Mouse (Mus musculus): Measurements from ENCODE around the gene Tacc2.
A peak's percentile ranks its signal among the peaks of the same experiment; 100 is the strongest.

The Tacc2 gene

DNA sequence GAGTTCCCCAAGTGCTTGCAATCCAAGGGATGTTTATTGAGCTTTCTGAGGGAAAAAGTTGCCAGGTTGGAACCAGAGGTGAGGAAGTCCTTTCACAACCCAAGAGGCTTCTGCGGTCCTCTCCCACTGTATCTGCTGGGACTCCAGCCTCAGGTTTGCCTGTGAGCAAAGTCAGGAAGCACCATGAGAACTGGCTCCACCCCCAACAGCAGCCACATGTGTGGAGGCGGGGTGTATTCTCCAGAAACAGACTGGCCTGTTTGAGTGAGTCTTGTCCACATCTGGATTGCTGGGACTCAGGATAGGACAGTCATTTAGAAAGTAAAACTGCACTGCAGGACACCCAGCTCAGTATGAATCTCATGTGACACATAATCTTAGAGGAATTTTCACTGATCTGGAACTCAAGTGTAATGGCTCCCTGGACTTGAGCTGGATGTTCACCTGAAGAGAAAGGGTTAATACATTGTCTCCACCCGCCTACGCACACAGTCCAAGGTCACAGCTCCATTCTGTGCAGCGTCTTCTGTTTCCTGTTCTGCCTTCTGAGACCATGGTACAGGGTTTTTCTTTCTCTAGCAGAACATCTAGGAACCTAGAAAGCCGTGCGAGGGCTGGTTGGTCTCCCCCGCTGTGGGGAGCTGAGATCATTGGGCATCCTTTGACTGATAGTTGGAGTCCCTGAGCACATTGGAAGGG, 149.6 kb downstream of the Tacc2 start:
- DNase-seq (ENCODE audit: low spot score): no peak

DNA sequence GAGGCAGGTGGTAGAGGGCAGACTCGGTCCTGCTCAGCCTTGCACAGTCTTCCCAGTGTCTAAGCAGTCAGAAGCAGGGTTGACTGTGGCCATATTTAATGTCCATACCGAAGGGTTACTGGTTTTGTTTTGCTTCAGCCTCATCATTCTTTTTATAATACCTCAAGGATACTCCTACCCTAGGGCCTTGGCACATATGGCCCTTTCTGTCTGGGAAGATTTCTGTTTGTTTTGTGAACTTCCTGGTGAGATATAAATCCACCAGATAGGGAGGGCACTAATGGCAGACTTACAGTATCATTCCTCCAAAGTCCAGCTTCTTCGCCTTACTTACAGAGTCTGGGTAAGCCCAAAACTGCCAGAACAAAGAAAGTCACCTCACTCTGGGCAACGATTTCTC, 150.3 kb downstream of the Tacc2 start:
- DNase-seq (ENCODE audit: low spot score): no peak

DNA sequence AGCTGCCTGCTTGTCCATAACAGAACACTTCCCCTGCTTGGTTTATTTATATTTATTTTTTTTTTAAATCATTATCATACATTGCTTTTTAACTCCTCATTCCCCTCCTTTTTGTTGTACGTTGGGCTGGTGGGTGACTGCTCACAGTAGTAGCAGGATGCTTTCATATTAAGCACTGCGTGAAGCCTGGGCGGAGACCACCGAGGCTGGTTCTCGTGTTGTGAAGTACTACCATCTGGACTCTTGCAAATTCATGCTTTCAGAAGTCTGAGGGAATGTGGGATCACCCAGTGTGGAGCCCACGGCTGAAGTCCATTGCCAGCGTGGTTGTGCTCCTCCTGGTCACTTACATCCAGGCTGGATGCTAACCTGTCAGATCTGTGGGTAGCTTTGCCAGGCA, 154.6 kb downstream of the Tacc2 start:
- no peak for DNase-seq (ENCODE audit: low spot score)

DNA sequence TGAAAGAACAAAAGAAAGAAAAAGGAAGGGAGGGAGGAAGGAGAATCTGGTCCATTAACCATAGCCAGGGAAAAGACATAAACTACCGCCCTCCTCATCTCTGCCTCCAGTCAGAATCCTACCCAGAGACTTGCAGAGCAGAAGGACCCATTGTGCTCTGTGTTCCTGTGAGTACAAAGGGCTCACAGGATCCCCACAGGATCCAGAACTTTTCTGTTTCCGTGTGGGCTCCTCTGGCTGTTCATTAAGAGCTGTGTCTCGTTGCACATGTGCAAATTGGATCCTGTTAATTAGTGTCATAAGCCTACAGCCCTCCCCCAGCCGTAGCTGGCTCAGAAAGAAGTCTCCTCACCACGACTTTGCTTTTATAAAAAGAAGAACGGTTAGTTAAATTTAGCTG, 155.7 kb downstream of the Tacc2 start:
- DNase-seq (ENCODE audit: low spot score): no peak

DNA sequence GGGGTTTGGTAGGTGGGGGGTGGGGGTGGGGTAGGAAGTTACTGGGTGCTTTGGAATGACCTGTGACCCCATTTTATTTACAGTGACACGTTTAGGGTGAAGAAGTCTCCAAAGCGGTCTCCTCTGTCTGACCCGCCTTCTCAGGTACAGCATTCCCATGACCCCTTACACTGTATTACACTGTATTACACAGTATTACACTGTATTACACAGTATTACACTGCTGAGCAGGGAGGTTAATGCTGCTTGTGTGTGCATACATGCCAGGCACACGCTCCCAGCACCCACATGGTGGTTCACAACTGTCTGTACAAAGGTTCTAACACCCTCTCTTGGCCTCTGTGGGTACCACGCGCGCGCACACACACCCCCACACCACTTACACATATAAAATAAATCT, 156.2 kb downstream of the Tacc2 start:
- no peak for DNase-seq (ENCODE audit: low spot score)

DNA sequence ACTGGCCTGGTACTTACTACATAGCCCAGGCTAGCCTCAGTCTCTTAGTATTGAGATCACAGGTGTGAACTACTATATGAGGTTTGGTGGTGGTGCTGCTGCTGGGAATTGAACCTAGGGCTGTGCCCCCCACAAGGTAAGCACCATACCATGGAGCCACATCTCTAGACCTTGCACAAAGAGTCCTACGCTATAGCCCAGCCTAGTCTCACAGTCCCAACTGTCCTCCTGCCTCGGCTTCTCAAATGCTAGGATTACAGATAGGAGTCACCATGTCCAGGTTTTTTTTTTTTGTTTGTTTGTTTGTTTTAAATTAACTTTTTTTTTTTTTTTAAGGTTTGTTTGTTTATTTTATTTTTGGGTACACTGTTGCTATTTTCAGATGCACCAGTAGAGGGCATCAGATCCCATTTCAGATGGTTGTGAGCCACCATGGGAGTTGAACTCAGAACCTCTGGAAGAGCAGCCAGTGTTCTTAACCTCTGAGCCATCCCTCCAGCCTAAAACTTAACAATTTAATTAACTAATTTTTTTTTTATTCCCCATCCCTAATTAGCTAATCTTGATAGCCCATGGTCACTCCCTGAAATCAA, 157.1 kb downstream of the Tacc2 start:
- DNase-seq (ENCODE audit: low spot score): peak; percentile 5

DNA sequence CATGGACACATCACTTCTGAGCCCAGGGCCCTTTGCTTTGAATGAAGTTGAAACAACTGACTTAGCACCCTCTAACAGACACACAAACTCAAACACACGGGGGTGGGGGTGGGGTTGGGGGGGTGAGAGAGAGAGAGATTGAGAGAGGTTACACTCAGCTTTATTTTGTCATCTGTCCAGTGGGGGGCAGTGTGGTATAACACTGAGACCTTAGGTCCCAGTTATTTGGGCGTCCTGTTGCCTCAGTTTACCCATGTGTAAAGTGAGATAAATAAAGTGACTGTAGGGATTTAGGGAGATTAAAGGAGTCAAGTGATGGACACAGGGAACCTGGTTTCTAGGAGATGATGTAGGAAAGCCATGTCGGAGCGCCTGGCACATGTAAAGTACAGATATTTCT, 163.9 kb downstream of the Tacc2 start:
- no peak for DNase-seq (ENCODE audit: low spot score)

DNA sequence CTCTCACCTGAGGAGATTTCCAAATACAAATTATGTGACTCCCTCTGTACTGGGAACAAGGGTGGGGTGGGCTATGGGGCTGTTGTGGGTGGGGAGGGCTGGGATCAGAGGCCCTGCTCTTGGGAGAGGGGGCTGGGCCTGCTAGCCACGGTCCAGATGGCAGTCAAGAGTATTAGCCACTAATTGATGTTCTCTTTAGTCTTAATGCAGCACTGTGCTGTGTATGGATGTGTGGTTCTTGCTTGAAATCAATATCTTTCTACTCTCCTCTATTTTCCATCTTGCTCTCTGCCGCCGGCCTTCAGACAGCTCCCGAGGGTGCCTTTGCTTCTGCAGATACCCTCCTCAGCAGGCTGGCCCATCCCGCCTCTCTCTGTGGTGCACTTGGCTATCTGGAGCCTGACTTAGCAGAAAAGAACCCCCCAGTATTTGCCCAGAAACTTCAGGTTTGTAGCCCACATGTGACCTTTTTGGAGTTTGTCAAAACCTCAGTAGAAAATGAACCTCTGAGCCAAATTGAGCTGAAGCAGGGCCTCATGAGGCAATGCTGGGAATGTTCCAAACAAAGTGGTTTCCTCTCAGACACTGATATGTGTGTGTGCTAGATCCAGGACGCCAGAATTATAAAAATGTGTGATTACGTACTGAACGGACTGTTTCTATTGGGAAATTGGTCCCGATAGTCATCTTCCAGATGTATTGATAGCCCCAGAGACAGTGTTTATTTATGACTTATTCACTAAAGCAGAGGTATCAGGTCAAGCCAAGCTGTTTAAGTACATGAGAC, 166.2 kb downstream of the Tacc2 start:
- no peak for DNase-seq (ENCODE audit: low spot score)

DNA sequence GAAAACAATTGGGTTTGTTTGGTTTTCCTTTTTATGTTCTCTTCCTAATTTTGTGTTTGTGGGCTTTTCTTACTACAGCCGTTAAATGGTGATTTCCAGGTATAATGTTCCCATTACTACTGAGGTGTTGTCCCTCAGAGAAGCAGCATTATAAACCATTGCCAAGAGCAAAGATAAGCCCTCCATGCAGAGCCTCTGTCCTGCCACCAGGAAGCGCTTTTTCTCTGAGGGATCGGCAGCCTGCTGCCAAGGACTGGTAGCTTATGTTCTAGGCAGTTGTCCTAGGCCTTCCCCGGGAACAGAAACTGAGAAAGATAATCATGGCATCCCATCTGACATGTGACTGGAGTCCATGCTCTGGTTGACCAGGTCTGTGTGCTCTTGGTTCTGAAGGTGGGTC, 171.9 kb downstream of the Tacc2 start:
- no peak for DNase-seq (ENCODE audit: low spot score)

DNA sequence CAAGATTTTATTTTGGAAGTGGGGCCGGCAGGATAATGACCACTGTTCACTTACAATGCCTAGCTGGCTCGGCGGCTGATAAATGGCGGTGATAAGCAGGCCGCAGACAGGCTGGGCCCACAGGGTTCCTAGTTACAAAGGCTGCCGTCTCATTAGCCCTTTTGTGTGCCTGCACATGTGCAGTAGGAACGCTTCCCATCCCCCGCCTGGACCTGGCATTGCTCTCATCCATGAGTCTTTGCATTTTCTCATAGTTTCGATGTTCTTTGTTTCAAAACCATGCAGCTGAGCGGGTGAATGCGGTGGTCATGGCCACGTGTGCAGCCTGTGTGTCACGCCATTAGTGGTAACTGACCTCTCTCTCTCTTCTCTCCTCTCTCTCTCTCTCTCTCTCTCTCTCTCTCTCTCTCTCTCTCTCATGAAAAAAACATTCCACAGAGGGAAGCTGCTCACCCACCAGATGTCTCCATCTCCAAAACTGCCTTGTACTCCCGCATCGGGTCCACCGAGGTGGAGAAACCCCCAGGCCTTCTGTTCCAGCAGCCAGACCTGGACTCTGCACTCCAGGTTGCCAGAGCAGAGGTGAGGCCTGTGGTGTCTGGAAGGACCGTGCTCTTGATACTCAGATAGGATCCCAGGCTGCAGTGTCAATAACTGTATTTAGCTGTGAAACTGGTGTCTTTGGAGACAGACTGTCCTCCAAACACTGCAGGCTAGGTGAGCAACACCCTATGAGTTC, 173.7 kb downstream of the Tacc2 start:
- DNase-seq (ENCODE audit: low spot score): no peak

DNA sequence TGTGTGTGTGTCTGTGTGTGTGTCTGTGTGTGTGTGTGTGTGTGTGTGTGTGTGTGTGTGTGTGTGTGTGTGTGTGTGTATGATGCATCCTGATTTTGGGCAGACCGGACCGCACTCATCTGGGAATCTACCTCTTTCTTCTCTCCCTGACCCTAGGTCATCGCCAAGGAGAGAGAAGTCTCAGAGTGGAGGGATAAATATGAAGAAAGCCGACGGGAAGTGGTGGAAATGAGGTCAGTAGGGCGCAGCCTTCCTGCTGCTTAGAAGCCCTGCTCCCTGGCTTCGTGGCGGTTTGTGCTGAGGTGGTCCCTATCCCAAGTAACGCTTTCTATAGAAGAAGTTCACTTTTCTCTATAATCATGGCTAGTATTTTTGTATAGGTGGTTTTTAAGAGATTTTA, 174.4 kb downstream of the Tacc2 start:
- no peak for DNase-seq (ENCODE audit: low spot score)

DNA sequence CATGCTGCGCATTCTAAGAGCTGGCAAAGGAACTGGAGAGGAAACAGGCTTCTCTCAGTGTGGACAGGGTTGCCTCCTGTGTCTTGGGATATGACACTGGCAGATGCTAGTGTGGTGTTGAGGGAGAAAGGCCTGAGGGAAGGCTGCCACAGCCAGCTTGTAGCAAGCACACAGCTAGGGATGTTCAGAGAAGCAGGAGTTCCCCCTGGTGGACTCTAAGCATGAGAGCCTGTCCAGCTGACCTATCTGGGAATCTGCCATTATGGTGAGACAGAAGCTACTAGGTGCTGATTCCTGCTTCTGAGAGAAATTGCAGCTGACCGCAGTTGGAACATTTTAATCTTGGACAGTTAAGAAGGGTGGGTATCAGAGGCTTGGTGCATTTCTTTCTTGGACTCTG, 177.6 kb downstream of the Tacc2 start:
- no peak for DNase-seq (ENCODE audit: low spot score)

DNA sequence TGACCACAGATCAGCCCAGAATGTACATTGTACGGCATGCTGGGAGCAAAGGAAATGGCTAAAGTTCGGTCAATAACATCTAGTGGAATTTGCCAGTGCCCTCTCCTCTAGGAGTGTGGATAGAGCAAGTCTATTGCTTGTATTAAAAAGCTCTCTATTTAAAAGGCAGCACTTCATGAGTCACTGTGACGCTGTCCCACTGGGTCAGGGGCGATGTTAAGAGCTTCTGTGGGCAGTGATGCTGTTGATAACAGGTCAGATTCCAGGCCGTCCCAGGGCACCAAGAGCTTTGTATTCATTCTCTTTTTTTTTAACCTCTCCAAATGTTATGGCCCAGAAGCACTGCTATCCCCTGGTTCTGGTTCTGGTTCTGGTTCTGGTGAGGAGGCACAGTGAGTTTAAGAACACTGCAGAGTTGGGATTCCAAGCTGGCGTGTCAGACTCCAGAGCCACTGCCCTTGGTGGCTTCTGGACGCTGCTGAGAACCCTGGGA, 179.2 kb downstream of the Tacc2 start:
- DNase-seq (ENCODE audit: low spot score): no peak

DNA sequence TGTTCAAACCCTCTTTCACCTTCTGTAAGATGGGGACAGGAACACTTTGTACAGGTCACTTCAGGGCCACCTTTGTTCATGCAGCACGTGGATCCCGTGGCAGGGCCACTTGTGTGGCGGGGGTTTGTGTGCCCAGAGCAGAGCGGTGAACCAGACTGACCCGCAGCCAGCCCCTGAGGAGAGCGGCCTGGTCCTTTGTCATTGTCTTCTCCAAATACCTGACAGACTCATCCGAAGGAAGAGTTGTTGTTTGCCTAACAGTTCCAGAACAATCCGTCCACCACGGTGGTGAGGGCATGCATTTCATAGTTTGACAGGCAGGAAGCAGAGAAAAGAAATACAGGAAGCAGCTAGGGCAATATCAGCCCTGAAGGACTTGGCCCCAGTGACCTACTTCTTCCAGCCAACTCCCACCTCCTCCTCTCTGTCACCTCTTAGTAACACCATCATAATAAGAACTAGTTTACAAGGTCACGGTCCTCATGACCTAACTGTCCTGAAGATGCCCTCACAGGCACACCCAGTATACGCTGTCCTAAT, 180.2 kb downstream of the Tacc2 start:
- no peak for DNase-seq (ENCODE audit: low spot score)

DNA sequence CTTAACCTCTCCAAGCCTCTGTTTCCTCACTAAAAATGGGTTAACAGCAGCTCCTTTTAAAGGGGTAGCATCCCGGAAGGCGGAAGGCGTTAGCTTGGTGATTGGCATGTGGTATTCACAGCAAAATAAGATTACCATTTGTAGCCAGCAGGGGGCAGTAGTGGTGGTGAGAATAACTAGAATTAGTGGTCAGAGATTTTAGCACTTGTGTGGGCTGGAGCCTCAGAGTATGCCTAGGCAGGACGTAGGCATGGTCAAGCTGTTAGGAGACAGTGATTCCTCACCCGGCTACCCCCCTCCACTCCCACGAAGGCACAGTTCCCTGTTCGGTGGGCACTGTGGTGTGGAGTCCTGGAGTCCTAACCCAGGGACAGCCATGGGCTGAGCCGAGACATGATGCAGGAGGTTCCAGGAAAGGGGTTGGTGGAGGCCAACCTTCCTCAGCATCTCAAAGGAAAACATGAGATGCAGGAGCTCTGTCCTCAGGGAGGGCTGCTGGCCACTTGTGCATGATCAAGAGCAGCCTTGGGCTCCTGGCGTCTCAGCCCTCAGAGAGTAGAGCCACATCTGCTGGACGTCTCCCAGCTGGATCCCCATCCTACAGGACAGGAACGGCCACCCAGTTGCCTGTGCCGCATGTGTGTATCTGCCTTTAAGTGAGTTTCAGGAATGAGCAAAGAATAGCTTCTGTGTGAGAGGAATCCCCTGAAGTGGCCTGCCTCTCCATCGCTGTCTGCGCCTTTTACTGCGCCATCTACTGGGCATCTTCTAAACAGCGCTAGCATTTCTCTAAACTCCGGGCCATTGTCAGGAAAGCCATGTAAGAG, 185.0 kb downstream of the Tacc2 start:
- DNase-seq (ENCODE audit: low spot score): peak; percentile 45

DNA sequence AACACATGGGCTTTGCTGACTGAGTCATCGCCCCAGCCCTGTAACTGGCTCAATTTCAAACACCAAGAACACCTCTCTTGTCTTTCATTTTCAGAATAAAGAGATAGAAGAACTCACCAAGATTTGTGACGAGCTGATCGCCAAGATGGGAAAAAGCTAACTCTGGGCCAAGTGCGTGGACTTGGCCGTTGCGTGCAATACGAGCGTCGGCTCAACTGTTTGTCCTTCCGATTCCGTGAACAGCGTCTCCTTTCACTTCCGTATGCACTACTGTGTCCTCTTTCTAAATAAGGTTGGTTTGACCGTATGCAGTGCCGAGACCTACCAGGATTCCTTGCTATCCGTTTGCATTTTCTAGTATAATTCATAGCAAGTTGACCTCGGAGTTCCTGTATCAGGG, 186.9 kb downstream of the Tacc2 start:
- no peak for DNase-seq (ENCODE audit: low spot score)

DNA sequence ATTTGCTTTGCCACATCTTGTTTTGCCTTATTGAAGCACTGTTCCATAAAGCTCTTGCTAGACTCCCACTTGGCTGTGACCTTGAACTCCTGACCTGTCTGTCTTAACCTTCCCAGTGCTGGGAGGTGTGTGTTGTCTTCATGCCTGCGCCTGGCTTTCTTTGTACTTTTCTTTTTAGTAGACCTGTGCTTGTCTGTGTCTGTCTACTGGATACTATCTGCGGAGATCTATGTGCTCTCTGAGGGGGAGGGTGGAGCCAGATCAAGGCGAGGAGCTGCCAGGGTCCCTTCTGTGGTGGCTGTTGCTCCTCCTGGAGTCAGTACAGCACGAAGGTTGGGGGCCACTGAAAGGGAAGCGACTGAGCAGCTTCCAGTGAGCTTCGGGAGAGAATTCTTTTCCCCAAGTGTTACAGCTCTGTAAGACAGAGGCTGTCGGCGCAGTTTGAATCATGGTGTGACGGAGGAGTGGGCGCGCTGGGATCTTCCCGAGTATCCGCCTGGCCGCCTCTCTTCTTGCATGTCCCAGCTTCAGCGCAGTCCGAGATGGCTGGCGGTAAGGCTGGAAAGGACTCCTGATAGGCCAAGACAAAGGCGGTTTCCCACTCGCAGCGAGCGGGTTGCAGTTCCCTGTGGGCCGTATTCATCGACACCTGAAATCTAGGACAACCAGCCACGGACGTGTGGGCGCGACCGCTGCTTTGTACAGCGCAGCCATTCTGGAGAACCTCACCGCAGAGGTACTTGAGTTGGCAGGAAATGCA, 189.4 kb downstream of the Tacc2 start:
- no peak for DNase-seq (ENCODE audit: low spot score)

DNA sequence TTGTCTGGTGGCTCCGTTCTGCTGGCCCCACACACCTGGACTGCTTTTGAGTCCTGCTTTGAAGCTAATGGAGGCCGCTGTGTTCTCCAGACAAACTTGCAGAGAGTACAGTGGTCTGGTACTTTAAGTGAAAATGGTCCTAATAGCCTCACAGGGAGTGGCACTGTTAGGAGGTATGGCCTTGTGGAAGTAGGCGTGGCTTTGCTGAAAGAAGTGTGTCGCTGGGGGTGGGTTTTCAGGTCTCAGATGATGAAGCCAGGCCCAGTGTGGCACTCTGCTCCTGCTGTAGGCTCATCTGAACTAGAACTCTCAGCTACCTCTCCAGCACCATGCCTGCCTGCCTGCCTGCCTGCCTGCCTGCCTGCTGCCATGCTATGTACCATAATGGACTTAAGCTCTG, 190.9 kb downstream of the Tacc2 start:
- no peak for DNase-seq (ENCODE audit: low spot score)

DNA sequence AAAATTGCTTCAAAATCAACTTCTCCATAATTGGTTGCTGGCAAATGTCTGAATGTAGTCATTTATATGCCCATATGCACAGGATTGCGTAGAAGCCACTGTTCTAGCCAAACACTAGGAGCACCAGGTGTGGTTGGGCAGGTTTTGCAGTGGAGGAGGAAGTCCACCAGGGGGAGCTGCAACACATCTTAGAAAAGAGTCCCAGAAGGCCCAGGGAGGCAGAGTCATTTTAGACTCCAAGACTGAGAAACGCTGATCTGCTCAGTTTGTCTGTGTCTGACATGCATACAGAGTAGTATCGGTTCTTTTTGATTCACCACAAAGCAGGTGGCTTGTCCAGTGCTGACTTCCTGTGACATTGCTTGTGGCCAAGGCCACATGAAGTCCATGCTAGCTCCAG, 193.5 kb downstream of the Tacc2 start:
- DNase-seq (ENCODE audit: low spot score): peak; percentile 45

DNA sequence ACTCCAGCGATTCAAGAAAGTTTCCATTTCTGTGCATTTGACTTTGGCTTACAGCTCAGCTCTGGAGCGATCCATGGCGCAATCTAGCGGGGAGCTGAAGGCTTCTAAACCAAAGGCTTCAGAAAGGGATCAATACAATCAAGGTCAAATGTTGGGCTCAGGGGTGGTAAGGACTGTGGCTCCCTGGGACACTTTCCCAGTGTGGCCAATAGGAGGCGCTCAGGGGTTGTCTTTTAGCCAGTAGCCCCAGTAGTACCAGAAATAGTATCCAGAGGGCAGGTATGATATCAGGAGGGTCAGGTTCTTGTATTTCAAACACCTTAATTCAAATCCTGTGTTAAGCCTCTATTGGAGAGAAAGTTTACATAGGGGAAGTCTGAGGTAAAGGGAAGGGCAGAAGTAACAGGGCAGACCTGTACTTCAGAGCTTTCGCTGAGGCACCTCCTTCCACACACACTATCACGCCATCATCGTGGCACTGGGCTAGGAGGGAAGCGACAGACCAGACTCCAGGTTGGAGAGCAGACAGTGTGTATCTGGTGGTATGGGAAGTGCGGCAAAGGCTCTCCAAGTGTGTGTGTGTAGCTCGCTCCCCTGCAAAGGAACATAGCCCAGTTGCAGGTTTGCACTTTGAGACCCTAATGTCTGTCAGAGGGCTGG, 196.1 kb downstream of the Tacc2 start:
- peak; percentile 17 for DNase-seq (ENCODE audit: low spot score)
